Mouse (Mus musculus): ENCODE results near the gene Dusp28. TPM values are rescaled to one million over a fixed set of nuclear protein-coding genes. Genes with fewer than 3 reads are reported as not detected.

Dusp28 gene
- polyA plus RNA-seq (2016; fragmentation: Nextera tagmentation; extraction: Ambion mirVana), result 14.1 and 15.1 TPM in 2 replicates

DNA sequence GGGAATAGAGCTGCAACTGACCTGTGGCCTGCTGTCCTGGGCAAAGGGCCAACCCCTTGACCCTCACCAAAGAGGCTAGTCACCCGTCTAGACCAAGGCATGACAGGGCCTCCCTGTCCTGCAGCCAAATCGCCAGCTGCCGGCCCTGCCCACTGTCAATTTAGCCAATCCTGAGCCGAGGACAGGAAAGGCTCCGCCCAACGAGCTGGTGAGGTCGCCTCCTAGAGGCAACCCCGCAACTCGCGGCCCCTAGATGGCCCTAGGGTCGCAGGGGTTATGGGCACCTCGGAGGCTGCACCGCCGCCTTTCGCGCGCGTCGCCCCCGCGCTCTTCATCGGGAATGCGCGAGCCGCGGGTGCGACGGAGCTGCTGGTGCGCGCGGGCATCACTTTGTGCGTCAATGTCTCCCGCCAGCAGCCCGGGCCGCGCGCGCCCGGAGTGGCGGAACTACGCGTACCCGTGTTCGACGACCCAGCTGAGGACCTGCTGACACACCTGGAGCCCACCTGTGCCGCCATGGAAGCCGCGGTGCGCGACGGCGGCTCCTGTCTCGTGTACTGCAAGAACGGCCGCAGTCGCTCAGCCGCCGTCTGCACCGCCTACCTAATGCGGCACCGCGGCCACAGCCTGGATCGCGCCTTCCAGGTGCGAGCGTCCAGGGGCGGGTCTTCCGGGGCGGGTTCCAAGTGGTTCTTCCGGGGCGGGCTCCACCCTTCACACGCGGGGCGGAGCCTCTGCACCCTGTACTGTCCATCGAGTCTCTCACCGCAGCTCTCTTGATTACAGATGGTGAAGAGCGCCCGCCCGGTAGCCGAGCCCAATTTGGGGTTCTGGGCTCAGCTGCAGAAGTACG lies at the start of gene Dusp28:
Gene Dusp28, plus strand, starts transcription at position 203 of the 853 bp plus-strand sequence.
- peaks cover 10% of the 10 kb centered on the region for H3K27me3 ChIP-seq
- ATAC-seq (ENCODE audit: low FRiP score), result peak; percentile 89
- no peaks in the 10 kb centered on the region for H3K9me3 ChIP-seq
- WGBS, result under 1% methylated on average over 80 of the region's 81 CpGs
- peak within 1 kb of the TSS; percentile 60 for H3K4me2 ChIP-seq
- H3K27ac ChIP-seq, result peak within 1 kb of the TSS; percentile 89
- peak within 1 kb of the TSS; percentile 77 for H3K4me3 ChIP-seq (replicated peaks)
- peaks cover 45% of the 10 kb centered on the region for H3K4me1 ChIP-seq
- H3K9ac ChIP-seq, result peak within 1 kb of the TSS; percentile 71
- H3K36me3 ChIP-seq (replicated peaks), result no peaks in the 10 kb centered on the region

DNA sequence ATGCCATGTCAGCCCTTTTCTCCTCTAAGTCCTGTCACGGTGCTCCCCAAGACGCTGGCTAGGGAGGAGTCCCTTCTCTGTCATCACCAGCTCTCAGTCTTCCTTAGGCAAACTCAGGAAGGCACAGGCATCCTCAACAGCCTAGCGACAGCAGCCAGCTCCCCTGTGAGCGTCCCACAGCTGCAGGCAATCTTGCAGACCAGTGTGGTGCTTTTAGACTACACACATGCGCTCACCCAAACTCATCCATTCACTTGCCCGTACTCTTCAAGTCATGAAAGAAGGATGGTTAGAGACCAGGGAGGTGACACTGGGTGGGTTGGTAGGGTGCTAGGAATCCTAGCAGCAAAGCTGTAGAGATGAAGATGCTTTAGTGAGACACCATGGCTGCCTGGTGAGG lies 45.3 kb upstream of the Dusp28 start:
- ATAC-seq (ENCODE audit: low FRiP score), result no peak; the same call in 1 of the 2 replicates

DNA sequence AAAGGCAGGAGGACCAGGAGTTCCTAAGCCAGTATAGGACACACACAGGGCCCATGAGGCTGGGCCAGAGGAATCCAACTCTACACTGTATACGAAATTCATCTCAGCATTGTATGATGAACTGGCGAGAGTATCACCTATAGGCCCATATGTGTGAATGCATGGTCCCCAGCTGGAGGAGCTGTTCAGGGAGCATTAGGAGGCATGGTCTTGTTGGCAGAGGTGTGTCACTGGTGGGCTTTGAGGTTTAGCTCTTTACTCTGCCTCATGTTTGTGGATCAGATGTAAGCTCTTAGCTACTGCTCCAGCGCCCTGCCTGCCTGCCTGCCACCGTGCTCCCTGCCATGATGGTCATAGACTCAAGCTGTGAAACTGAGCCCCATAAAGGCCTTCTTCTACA lies 43.5 kb upstream of the Dusp28 start:
- Histone ChIP-seq H3K9ac (no peak overlapping the region), H3K9me3 (no peaks in the 10 kb centered on the region)
- WGBS, result 86% methylated on average over 4 of the region's 4 CpGs

More for the DNA sequence above, 45.3 kb upstream of the Dusp28 start:
- H3K27me3 ChIP-seq, result no peaks in the 10 kb centered on the region
- peaks cover 44% of the 10 kb centered on the region for H3K36me3 ChIP-seq (replicated peaks)
- peaks cover 13% of the 10 kb centered on the region for H3K4me1 ChIP-seq
- H3K9me3 ChIP-seq, result no peaks in the 10 kb centered on the region
- H3K27ac ChIP-seq, result 0 out of 2 replicates have a peak overlapping the region, but pooled peaks have one; percentile 43
- H3K9ac ChIP-seq, result no peak overlapping the region
- H3K4me3 ChIP-seq (replicated peaks), result no peak overlapping the region
- H3K4me2 ChIP-seq, result no peak overlapping the region
- WGBS, result 74% methylated on average over 6 of the region's 6 CpGs

DNA sequence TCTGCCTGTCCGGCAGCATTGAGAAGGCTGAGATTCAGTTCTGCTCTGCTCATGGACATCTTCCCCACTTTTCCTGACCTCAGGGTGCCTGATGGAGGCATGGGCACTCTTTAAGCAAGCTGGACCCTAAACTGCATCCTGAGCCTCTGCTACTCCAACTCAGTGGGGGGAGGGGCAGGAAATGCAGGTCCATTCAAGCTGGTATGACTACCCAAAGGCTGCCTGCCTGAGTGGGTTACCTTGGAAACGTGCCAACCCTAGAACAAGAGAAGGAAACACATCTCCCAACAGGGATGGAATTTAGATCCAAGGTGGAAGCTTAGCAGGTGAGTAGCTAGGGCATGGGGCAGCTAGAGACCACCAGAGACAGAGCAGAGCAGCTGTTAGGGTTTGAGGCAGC lies 40.6 kb upstream of the Dusp28 start:
- peaks cover 11% of the 10 kb centered on the region for H3K4me1 ChIP-seq
- no peaks in the 10 kb centered on the region for H3K9me3 ChIP-seq
- WGBS, result 75% methylated on average over 2 of the region's 2 CpGs
- no peak for ATAC-seq (ENCODE audit: low FRiP score)
- no peak overlapping the region for H3K4me2 ChIP-seq
- H3K36me3 ChIP-seq (replicated peaks), result no peaks in the 10 kb centered on the region
- H3K4me3 ChIP-seq (replicated peaks), result no peak overlapping the region
- no peak overlapping the region for H3K9ac ChIP-seq
- no peaks in the 10 kb centered on the region for H3K27me3 ChIP-seq
- H3K27ac ChIP-seq, result no peak overlapping the region

More for the DNA sequence above, 43.5 kb upstream of the Dusp28 start:
- H3K27me3 ChIP-seq, result no peaks in the 10 kb centered on the region
- no peak overlapping the region for H3K27ac ChIP-seq
- ATAC-seq (ENCODE audit: low FRiP score), result no peak
- H3K4me2 ChIP-seq, result no peak overlapping the region
- peaks cover 26% of the 10 kb centered on the region for H3K36me3 ChIP-seq (replicated peaks)
- no peak overlapping the region for H3K4me3 ChIP-seq (replicated peaks)
- peaks cover 14% of the 10 kb centered on the region for H3K4me1 ChIP-seq

DNA sequence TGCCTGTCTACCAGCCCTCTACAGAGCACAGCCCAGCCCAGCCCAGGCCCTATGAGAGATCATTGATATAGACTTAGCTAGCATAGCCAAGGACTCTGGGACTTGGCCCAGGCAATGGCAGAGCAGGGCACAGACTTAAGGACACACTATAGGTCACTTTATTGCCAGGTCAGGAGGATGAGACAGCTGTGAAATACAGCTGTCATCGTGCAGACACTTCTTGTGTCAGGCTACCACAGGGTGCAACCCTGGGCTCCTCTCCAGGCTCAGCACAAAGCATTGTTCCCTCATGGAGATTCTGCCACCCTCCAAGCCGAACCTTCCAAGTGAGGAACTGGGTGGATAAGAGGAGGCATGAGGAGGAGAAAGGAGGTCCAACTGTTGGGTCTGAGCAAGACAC lies 36.8 kb upstream of the Dusp28 start:
- Histone ChIP-seq H3K36me3 (replicated peaks) (no peaks in the 10 kb centered on the region), H3K27ac (no peak overlapping the region), H3K4me1 (peaks cover 11% of the 10 kb centered on the region), H3K9ac (no peak overlapping the region), H3K27me3 (0 out of 2 replicates have a peak, but pooled peaks cover 3% of the 10 kb centered on the region), H3K4me3 (replicated peaks) (no peak overlapping the region), H3K9me3 (no peaks in the 10 kb centered on the region), H3K4me2 (no peak overlapping the region)
- 90% methylated on average over 2 of the region's 2 CpGs for WGBS
- no peak for ATAC-seq (ENCODE audit: low FRiP score)

DNA sequence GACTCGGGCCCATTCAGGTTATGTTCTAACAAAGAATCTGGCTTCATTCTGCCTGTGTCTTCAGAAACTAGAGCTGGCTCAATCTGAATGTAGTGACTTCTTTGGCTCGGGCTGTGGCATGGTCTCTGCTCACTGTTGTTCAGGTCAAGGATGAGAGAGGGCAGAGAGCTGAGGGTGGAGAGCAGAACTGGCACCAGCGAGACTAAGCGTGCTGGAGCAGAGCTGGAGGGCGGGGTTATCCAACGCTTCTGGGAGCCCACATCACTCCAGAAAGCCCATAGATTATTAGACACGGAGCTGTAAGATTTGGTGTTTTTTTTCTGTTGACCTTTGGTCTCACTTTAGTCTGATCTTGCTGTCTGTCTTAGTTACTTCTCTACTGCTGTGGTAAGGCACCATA lies 34.1 kb upstream of the Dusp28 start:
- Histone ChIP-seq H3K27me3 (0 out of 2 replicates have a peak, but pooled peaks cover 3% of the 10 kb centered on the region), H3K9me3 (no peaks in the 10 kb centered on the region), H3K27ac (no peak overlapping the region), H3K4me3 (replicated peaks) (no peak overlapping the region), H3K4me2 (no peak overlapping the region), H3K36me3 (replicated peaks) (no peaks in the 10 kb centered on the region), H3K9ac (no peak overlapping the region), H3K4me1 (no peaks in the 10 kb centered on the region)
- ATAC-seq (ENCODE audit: low FRiP score), result no peak
- WGBS, result 88% methylated on average over 7 of the region's 7 CpGs

DNA sequence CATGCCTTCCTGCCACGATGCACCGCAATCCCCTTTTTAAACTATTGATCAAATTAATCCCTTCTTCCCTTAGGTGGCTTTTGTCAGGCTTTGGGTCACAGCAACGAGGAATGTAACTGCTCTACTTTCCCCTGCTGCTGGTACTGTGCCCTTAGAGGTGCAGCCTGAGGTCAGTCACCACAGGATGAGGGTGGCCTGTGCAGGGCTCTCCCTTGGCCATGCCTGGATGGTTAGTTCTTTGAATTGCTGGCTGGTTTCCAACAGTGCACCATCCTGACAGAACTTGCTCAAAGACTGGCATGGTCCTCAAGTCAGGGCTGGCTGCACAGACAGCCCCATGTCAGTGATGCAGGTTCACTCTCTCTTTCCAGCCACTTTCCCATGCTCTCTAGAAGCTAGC lies 32.8 kb upstream of the Dusp28 start:
- Histone ChIP-seq H3K4me1 (no peaks in the 10 kb centered on the region), H3K9me3 (no peaks in the 10 kb centered on the region), H3K9ac (no peak overlapping the region), H3K4me3 (replicated peaks) (no peak overlapping the region), H3K27me3 (0 out of 2 replicates have a peak, but pooled peaks cover 3% of the 10 kb centered on the region), H3K27ac (no peak overlapping the region), H3K36me3 (replicated peaks) (no peaks in the 10 kb centered on the region), H3K4me2 (no peak overlapping the region)
- no peak for ATAC-seq (ENCODE audit: low FRiP score)
- 58% methylated on average over 3 of the region's 3 CpGs for WGBS

DNA sequence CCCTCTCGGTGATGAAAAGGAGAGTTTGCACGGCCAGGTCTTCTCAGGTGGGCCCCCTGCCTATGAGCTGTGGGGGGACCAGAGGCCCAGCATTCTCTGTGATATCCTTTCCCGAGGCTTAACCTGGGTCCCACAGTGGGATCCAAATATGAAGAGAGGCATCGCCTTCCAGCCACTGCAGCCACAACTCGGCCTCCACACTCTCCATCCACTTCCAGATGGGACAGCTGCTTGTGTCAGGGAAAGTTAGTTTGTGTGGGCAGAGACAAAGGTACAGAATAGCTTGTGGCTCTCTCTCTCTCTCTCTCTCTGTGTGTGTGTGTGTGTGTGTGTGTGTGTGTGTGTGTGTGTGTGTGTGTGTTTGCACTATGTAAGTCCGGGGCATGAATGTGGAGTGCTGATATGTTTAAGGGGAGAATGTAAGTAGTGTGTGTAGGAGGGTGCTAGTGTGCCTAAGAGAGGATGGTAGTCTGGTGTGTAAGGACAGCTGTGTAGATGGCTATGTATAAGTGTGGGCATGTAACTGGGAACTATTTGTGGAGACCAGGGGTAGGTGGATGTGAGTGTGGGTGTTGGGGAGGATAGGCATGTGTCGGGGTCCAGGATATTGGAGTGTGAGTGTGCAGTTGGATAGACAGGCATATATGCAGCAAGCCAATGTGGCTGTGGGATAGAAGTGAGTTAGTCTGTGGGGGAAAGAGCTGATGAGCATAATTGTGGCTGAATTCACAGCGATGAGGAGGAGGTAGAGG lies 31.2 kb upstream of the Dusp28 start:
- Histone ChIP-seq H3K36me3 (replicated peaks) (no peaks in the 10 kb centered on the region), H3K4me3 (replicated peaks) (no peak overlapping the region), H3K9ac (no peak overlapping the region), H3K4me2 (no peak overlapping the region), H3K27me3 (0 out of 2 replicates have a peak, but pooled peaks cover 3% of the 10 kb centered on the region), H3K27ac (no peak overlapping the region), H3K9me3 (no peaks in the 10 kb centered on the region), H3K4me1 (no peaks in the 10 kb centered on the region)
- 80% methylated on average over 8 of the region's 8 CpGs for WGBS
- ATAC-seq (ENCODE audit: low FRiP score), result no peak

DNA sequence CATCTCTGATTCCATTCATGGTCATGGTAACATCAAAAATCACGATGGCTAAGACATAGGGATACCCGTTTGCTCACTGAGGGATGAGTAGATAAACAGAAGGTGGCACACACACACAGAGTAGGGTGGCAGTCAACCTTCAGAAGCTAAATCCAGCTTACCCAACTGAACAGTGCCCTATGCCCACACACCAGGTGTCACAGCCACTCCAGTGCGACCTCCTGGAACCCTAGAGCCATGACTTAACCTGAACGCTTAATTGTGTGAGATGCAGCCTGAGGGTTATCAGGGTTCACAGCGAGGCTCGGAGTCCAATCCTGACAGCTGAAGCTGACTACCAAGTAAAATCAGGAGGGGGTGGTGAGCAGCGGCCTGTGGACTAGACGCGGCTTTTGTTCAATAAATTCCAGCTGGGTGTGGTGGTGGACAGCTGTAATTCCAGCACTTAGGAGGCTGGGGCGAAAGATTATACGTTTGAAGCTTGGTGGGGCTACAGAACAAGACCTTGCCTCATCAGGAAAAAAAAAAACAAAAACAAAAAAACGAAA lies 29.3 kb upstream of the Dusp28 start:
- no peaks in the 10 kb centered on the region for H3K36me3 ChIP-seq (replicated peaks)
- no peak for ATAC-seq (ENCODE audit: low FRiP score)
- no peak overlapping the region for H3K9ac ChIP-seq
- H3K4me3 ChIP-seq (replicated peaks), result no peak overlapping the region
- H3K9me3 ChIP-seq, result no peaks in the 10 kb centered on the region
- WGBS, result 65% methylated on average over 12 of the region's 12 CpGs
- no peak overlapping the region for H3K4me2 ChIP-seq
- no peak overlapping the region for H3K27ac ChIP-seq
- no peaks in the 10 kb centered on the region for H3K27me3 ChIP-seq
- H3K4me1 ChIP-seq, result no peaks in the 10 kb centered on the region

DNA sequence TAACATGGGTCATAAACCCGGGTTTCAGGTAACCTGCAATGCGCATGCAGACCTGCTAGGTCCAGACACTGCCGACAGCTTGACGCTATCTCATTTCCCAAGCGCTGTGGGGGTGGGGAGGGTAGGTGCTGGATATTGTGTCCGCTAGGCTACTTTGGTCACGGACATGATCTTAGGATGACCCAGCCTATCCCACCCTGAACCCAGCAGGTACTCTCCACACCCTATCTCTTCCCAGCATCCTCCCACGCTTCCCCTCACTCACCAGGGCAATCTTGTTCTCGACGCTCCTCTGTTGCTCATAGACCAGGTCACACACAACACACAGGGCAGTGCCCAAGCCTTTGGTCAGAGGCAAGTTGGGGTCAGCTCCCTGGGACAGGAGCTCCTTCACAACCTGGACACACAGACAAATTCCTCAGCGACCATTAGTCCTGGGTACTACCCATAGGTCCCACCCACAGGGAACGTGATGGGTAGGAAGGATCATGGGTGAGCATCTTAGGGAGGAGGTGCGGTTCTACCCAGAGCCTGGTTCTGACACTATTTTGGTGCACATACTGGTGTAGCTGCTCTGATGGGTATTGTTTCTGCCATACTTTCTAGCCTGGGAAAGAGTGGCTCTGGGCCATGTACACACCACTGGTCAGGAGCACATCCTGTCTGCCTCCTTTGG lies 28.6 kb upstream of the Dusp28 start:
- Histone ChIP-seq H3K27ac (no peak overlapping the region), H3K4me2 (no peak overlapping the region), H3K4me3 (replicated peaks) (no peak overlapping the region), H3K9ac (no peak overlapping the region), H3K9me3 (no peaks in the 10 kb centered on the region), H3K4me1 (no peaks in the 10 kb centered on the region), H3K36me3 (replicated peaks) (no peaks in the 10 kb centered on the region), H3K27me3 (no peaks in the 10 kb centered on the region)
- no peak for ATAC-seq (ENCODE audit: low FRiP score)
- whole genome bisulfite sequencing, result 92% methylated on average over 13 of the region's 13 CpGs

DNA sequence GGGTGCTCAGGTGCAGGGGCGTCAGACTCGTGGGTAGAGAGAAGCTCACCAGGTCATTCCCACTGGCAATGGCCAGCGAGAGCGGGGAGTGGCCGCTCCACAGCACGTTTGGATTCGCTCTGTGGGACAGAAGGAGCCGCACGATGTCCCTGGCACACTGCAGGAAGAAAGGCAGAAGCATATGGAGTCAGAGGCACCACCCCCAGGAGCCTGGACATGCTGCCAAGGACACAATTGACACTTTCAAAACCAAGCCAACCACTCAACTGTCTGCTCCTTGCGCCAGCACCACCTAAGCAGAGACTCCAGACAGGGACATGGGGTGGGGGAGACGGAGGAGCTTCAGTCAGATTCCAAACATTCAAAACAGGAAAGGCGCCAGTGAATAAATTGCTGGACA lies 27.5 kb upstream of the Dusp28 start:
- 94% methylated on average over 12 of the region's 12 CpGs for WGBS
- Histone ChIP-seq H3K4me1 (no peaks in the 10 kb centered on the region), H3K36me3 (replicated peaks) (no peaks in the 10 kb centered on the region), H3K4me2 (no peak overlapping the region), H3K9ac (no peak overlapping the region), H3K27ac (no peak overlapping the region), H3K4me3 (replicated peaks) (no peak overlapping the region), H3K9me3 (no peaks in the 10 kb centered on the region), H3K27me3 (0 out of 2 replicates have a peak, but pooled peaks cover 3% of the 10 kb centered on the region)
- ATAC-seq (ENCODE audit: low FRiP score), result no peak

DNA sequence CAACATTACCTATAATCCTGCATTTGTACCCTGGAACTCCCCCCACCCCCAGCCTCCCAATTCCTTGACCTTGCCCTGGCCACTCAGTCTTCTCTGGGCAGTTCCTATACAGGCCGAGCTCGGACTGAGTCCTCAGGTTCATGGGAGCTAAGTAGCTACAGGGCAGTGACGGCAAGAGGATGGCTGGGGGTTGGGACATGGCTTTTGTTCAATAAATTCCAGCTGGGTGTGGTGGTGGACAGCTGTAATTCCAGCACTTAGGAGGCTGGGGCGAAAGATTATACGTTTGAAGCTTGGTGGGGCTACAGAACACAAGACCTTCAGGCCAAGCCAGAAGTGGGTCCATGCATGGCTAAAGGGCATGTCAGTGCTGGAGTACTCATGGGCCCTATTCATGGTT lies 26.7 kb upstream of the Dusp28 start:
- H3K4me3 ChIP-seq (replicated peaks), result no peak overlapping the region
- H3K36me3 ChIP-seq (replicated peaks), result no peaks in the 10 kb centered on the region
- WGBS, result 86% methylated on average over 5 of the region's 5 CpGs
- H3K4me2 ChIP-seq, result no peak overlapping the region
- H3K9me3 ChIP-seq, result no peaks in the 10 kb centered on the region
- H3K27me3 ChIP-seq, result 0 out of 2 replicates have a peak, but pooled peaks cover 3% of the 10 kb centered on the region
- ATAC-seq (ENCODE audit: low FRiP score), result no peak
- no peak overlapping the region for H3K27ac ChIP-seq
- no peaks in the 10 kb centered on the region for H3K4me1 ChIP-seq
- no peak overlapping the region for H3K9ac ChIP-seq

All from forebrain, embryonic 12.5 days (tissue).